Mouse (Mus musculus) neural tube, embryonic 13.5 days (tissue): ENCODE measurements around the gene Mitd1. TPM values are rescaled to one million over a fixed set of nuclear protein-coding genes. Genes with fewer than 3 reads are reported as not detected.

Experiments
- ATAC-seq: fragments of 200-750 bp; cut with Nextera tagmentation; 2 replicates; pipeline ENCODE4 v1.8.0; 2017; ENCODE audit warnings: low read depth, mild to moderate bottlenecking, moderate TSS enrichment, moderate library complexity
- H3K27ac ChIP-seq: fragments of 300-500 bp; sonication (generic); replicated peaks from 2 replicates; pipeline ENCODE4 v1.5.1; 2015; ENCODE audit warnings: moderate library complexity, mild to moderate bottlenecking, inconsistent platforms
- H3K27me3 ChIP-seq: fragments of 300-500 bp; sonication (generic); 2 replicates; pipeline ENCODE4 v1.6.1; 2015; ENCODE audit warnings: mild to moderate bottlenecking, inconsistent platforms
- H3K36me3 ChIP-seq: fragments of 300-500 bp; sonication (generic); 2 replicates; pipeline ENCODE4 v1.6.1; 2015; ENCODE audit warnings: mild to moderate bottlenecking, inconsistent platforms
- H3K4me1 ChIP-seq: fragments of 300-500 bp; sonication (generic); replicated peaks from 2 replicates; pipeline ENCODE4 v1.6.1; 2015; ENCODE audit warnings: inconsistent platforms
- H3K4me2 ChIP-seq: fragments of 300-500 bp; sonication (generic); 2 replicates; pipeline ENCODE4 v1.6.1; 2015; ENCODE audit warnings: inconsistent platforms, mild to moderate bottlenecking, moderate library complexity
- H3K4me3 ChIP-seq: fragments of 300-500 bp; sonication (generic); 2 replicates; pipeline ENCODE4 v1.5.1; 2015; ENCODE audit warnings: mild to moderate bottlenecking, inconsistent platforms
- H3K9ac ChIP-seq: fragments of 300-500 bp; sonication (generic); 2 replicates; pipeline ENCODE4 v1.6.1; 2015; ENCODE audit warnings: moderate library complexity, mild to moderate bottlenecking, inconsistent platforms
- H3K9me3 ChIP-seq: fragments of 300-500 bp; sonication (generic); 2 replicates; pipeline ENCODE4 v1.6.1; 2016; ENCODE audit warnings: inconsistent platforms
- WGBS: fragments of 180-500 bp; shearing (Covaris S2); methylation state at CpG from one replicate; pipeline ENCODE4 v1.1.7; 2015; 5-methylcytosine and 5-hydroxymethylcytosine counted together
- polyA plus RNA-seq: library from polyadenylated mRNA; unstranded; fragments of >200 nt; fragmentation: Nextera tagmentation; extraction: Ambion mirVana; gene quantifications from 2 replicates; pipeline ENCODE4 v1.2.1, GENCODE M21; 2015

The Mitd1 gene
- polyA plus RNA-seq, 1 experiment from 2014 or later: 16.0 TPM

DNA sequence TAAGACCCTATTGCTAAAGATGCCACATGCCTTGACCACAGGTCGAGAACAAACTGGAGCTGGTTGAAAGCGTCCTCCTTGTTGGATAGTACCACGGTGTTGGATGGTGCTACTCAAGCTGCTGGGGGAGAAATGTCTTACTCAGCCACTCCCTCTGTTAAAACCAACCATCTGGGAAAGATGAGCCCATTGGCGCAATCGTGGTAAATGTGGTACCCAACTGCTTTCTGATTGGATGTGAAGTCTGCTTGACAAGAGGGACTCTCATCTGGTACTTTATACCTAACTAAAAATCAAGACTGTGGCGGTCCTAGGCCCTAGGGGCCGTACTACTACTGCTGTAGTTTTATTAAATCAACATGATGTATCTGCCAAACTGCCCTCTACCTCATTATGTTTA lies 1.0 kb downstream of the Mitd1 start:
- ATAC-seq: no peak
- Histone ChIP-seq H3K27ac (no peak overlapping the region), H3K9me3 (no peaks in the 10 kb centered on the region), H3K36me3 (peaks cover 10% of the 10 kb centered on the region), H3K4me1 (peaks cover 31% of the 10 kb centered on the region), H3K4me2 (peak overlapping the region; percentile 66), H3K9ac (peak overlapping the region; percentile 67), H3K4me3 (peak overlapping the region; percentile 54), H3K27me3 (no peaks in the 10 kb centered on the region)
- 87% methylated on average over 7 of the region's 7 CpGs for WGBS

DNA sequence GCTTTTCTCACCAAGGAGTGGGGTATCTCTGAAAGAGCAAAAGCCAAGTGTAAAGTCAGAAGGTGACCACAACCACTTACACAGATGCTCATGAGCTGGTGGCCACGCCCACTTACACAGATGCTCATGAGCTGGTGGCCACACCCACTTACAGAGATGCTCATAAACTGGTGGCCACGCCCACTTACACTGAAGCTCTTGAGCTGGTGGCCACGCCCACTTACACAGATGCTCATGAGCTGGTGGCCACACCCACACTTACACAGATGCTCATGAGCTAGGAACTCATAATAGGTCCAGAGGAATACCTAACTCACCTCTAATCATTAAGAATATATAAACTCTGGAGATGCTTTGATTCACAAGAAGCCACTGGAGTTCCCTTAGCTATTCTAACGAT lies 5.8 kb downstream of the Mitd1 start:
- no peak overlapping the region for H3K4me2 ChIP-seq
- H3K4me1 ChIP-seq: peaks cover 5% of the 10 kb centered on the region
- peaks cover 43% of the 10 kb centered on the region for H3K36me3 ChIP-seq
- H3K27me3 ChIP-seq: no peaks in the 10 kb centered on the region
- H3K9ac ChIP-seq: no peak overlapping the region
- no peak for ATAC-seq
- no peak overlapping the region for H3K4me3 ChIP-seq
- H3K27ac ChIP-seq: no peak overlapping the region
- no peaks in the 10 kb centered on the region for H3K9me3 ChIP-seq
- WGBS: 81% methylated on average over 4 of the region's 4 CpGs

DNA sequence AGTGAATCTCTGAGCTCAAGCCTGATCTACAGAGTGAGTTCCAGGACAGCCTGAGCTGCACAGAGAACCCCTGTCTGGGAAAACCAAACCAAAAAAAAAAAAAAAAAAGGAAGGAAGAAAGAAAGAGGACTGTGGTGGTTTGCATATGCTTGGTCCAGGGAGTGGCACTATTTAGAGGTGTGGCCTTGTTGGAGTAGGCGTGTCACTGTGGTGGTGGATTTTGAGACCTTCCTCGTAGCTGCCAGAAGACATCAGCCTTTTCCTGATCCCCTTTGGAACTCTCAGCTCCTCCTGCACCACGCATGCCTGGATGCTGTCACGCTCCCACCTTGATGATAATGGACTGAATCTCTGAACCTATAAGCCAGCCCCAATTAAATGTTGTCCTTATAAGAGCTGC lies 6.8 kb downstream of the Mitd1 start:
- H3K9ac ChIP-seq: no peak overlapping the region
- H3K27me3 ChIP-seq: no peaks in the 10 kb centered on the region
- peaks cover 53% of the 10 kb centered on the region for H3K36me3 ChIP-seq
- no peaks in the 10 kb centered on the region for H3K9me3 ChIP-seq
- no peak overlapping the region for H3K4me3 ChIP-seq
- H3K4me2 ChIP-seq: no peak overlapping the region
- WGBS: 89% methylated on average over 4 of the region's 4 CpGs
- H3K27ac ChIP-seq: no peak overlapping the region
- no peaks in the 10 kb centered on the region for H3K4me1 ChIP-seq
- ATAC-seq: no peak

DNA sequence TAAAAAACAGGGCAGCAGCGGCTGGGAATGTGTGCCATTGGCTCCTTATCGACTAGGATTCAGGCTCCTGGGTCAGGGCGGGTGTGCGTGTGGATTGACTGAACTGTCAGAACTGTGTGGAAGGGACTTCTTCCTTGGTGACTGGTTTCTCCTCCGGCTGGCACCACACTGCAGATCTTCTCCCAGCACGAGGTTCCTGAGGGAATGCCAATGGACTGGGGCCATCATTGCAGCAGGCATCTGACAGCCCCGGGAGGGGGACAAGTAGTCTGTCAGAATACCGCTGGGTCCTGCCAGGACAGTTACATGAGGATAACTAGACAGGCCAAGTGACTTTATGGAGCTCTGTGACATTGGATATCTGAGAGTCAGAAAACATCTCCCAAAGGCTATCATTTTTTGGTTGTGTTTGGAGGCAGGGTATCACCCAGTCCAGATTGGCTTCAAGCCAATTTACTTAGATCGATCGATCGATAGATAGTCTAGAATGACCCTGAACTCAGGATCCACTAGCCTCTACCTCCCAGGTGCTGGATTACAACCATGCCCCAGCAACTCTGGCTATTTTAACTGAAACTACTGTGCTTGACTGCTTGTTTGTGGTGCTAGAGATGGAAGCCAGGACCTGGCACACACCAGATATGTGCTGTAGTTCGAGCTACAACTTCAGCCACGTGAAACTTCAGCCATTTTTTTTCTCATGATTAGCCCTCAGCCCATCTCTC lies 12.3 kb downstream of the Mitd1 start:
- H3K4me3 ChIP-seq: no peak overlapping the region
- H3K36me3 ChIP-seq: peaks cover 72% of the 10 kb centered on the region
- no peak overlapping the region for H3K9ac ChIP-seq
- H3K9me3 ChIP-seq: peaks cover 10% of the 10 kb centered on the region; the same call in 1 of the 2 replicates
- no peak overlapping the region for H3K4me2 ChIP-seq
- H3K4me1 ChIP-seq: peaks cover 5% of the 10 kb centered on the region; the same call in 1 of the 2 replicates
- 93% methylated on average over 13 of the region's 13 CpGs for WGBS
- no peak overlapping the region for H3K27ac ChIP-seq
- H3K27me3 ChIP-seq: no peaks in the 10 kb centered on the region
- ATAC-seq: no peak

DNA sequence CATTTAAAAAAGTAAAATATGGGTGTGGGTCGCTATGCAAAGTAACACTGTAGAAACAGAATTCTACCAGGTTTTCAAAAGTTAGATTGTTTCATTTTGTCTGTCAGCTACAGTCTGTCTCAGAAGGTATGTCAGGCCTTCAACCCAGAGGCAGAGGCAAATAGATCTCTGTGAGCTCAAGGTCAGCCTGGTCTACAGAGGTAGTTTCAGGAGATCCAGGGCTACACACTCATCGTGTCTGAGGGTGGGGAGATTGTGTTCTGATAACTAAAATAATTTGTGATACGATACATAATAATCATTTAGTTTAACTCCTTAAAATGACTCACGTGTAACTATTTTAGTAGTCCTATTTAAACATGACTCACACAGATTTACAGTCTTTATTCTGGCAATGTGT lies 17.1 kb downstream of the Mitd1 start:
- Histone ChIP-seq H3K36me3 (peaks cover 34% of the 10 kb centered on the region), H3K4me2 (peak overlapping the region; percentile 78), H3K9ac (no peak overlapping the region), H3K4me1 (peaks cover 15% of the 10 kb centered on the region), H3K9me3 (peaks cover 10% of the 10 kb centered on the region; the same call in 1 of the 2 replicates), H3K27ac (no peak overlapping the region), H3K4me3 (peak overlapping the region; percentile 54; the same call in 1 of the 2 replicates), H3K27me3 (peaks cover 14% of the 10 kb centered on the region)
- WGBS: 95% methylated on average over 4 of the region's 4 CpGs
- no peak for ATAC-seq

DNA sequence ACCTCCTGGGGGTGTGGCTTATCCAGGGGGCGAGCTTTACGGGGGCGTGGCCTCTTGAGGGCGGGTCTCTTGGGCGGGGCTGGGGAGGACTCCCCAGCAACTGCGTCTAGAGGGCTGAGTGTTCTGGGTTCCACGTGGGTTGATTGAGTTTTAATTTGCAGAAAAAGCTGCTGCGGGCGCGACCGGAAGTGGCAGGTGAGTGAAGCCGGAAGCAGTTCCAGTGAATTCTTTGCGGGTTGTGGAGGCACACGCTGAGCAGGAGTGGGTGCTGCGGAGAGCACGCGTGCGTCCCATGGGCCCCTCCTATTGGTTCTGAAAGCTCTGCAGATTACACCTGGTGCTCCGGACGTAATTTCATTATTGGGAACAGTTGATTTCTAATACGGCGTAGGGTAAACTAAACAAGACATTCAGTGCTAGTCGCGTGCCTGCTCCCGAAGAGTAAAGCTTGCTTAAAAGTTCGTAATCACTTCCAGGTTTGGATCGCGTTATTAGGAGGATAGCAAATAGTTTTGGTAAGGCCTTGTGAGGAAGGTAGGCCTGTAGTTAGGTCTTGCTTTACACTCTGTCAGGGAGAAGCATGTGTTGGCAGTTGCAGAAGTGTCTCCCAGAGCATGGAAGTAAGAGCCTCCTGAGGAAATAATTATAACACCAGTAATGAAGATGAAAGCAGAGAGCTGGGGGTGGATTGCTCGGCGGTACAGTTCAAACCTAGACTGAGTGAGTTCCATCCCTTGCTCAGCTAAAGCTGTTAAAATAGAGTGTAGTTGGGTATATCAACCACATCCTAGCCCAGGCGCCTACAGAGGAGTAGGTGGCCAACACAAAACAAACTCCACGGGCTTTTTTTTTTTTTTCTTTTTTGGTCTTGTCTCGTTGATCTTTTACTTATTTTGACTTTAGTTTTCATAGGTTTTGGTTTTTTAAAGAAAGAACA lies 17.8 kb downstream of the Mitd1 start:
- H3K4me2 ChIP-seq: peak overlapping the region; percentile 78
- H3K36me3 ChIP-seq: peaks cover 26% of the 10 kb centered on the region
- H3K9ac ChIP-seq: peak overlapping the region; percentile 66
- peaks cover 10% of the 10 kb centered on the region; the same call in 1 of the 2 replicates for H3K9me3 ChIP-seq
- peaks cover 14% of the 10 kb centered on the region for H3K27me3 ChIP-seq
- ATAC-seq: peak; percentile 87
- H3K4me3 ChIP-seq: peak overlapping the region; percentile 54
- 7% methylated on average over 33 of the region's 33 CpGs for WGBS
- peaks cover 15% of the 10 kb centered on the region for H3K4me1 ChIP-seq
- H3K27ac ChIP-seq: peak overlapping the region; percentile 59

DNA sequence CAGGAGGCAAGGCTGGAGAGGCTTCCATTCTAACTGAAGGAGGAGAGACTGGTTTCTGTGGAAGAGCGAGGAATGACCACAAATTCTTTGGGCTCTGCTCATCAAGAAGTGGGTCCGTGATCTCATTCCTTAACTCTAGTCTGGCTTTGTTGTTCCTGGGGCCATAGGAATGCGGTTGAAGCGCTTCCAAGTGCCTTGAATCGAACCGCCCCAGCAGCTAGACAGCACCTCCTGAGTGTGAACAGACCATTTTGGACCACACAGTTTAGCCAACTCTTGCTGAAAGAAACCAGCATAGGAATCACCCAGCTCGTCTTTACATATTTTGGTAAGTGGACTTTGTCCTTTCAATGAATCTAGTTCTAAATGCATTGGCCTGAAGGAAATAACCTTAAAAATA lies 18.5 kb downstream of the Mitd1 start, which contains the start of gene Lipt1:
Gene Lipt1 (plus strand): TSS at position 35 of the 400 bp plus-strand sequence.
- H3K27ac ChIP-seq: peak within 1 kb of the TSS; percentile 59
- H3K9me3 ChIP-seq: peaks cover 10% of the 10 kb centered on the region; the same call in 1 of the 2 replicates
- peaks cover 15% of the 10 kb centered on the region for H3K4me1 ChIP-seq
- peaks cover 14% of the 10 kb centered on the region for H3K27me3 ChIP-seq
- peak within 1 kb of the TSS; percentile 54 for H3K4me3 ChIP-seq
- peak within 1 kb of the TSS; percentile 78 for H3K4me2 ChIP-seq
- H3K9ac ChIP-seq: peak within 1 kb of the TSS; percentile 66
- peak; percentile 46 for ATAC-seq
- 10% methylated on average over 7 of the region's 7 CpGs for WGBS
- H3K36me3 ChIP-seq: peaks cover 19% of the 10 kb centered on the region

DNA sequence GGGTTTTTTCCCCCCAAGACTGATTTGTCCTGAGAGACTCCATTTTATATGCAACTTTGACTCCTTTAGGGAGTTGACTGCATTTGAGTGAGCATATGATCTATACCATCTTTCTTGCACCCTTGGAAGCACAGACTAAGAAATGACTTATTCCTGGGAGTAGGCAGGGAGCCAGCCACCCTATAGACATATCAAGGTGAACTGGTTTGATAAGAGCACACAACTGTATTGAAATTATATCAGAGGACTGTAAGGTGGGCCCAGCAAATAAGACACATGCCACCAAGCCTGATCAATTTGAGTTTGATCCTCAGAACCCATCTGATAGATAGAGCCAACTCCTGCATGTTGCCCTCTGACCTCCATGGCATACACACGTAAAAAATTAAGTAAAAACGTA lies 20.8 kb downstream of the Mitd1 start:
- H3K4me3 ChIP-seq: no peak overlapping the region
- H3K9ac ChIP-seq: no peak overlapping the region
- H3K4me1 ChIP-seq: peaks cover 22% of the 10 kb centered on the region
- no peak for ATAC-seq
- no peak overlapping the region for H3K27ac ChIP-seq
- H3K9me3 ChIP-seq: no peaks in the 10 kb centered on the region
- H3K36me3 ChIP-seq: no peaks in the 10 kb centered on the region
- no peak overlapping the region for H3K4me2 ChIP-seq
- WGBS: 58% methylated on average over 2 of the region's 2 CpGs
- H3K27me3 ChIP-seq: peaks cover 14% of the 10 kb centered on the region

DNA sequence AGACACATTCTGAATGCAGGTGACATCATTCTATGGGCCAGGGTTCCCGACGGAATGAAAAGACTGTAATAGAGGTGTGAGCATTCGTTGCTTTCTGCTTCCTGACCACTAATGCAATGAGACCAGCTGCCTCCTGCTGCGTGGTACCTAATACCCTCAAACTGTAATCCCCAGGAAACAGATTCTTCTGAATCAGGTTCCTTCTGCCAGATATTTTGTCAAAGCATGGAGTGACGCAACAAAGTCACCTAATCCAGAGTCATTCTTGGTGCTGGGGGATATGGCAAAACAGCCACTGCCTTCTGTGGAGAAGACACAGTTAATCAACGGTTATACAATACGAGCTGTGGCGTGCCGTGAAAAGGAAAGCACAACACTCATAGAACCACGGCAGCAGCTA lies 21.6 kb downstream of the Mitd1 start:
- no peak overlapping the region for H3K4me3 ChIP-seq
- no peak for ATAC-seq
- no peaks in the 10 kb centered on the region for H3K36me3 ChIP-seq
- H3K27me3 ChIP-seq: peaks cover 14% of the 10 kb centered on the region
- 58% methylated on average over 10 of the region's 10 CpGs for WGBS
- no peaks in the 10 kb centered on the region for H3K9me3 ChIP-seq
- H3K4me2 ChIP-seq: no peak overlapping the region
- H3K9ac ChIP-seq: no peak overlapping the region
- no peak overlapping the region for H3K27ac ChIP-seq
- peaks cover 22% of the 10 kb centered on the region for H3K4me1 ChIP-seq

DNA sequence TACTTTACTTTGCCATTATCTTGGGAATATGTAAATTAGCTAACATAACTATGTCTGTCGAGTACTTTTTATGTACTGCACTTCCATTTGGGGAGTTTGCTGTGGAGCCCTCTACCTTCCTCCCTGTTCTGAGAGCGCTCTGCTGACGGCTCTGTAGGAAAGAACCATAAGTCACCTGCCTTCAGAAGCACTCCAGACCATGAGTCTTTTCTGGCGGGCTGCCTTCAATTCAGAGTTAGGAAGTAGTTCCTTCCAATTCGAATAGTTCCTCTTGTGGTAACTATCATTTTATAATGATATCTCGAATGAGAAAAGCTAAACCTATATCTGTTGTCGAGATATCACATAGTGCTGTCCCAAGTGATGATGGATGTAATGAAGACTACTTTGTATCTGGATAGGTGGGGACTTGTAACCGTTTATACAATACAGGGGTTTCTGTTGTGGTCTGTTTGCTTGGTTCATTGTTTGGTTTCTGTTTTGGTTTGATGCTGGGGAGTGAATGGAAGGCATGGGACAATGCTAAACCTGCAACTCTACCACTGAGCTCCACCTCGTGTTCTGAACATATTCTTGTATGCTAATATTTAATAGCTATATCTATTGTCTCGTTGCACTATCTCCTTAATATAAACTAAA lies 22.4 kb downstream of the Mitd1 start:
- ATAC-seq: no peak
- peaks cover 14% of the 10 kb centered on the region for H3K27me3 ChIP-seq
- H3K4me2 ChIP-seq: no peak overlapping the region
- H3K4me3 ChIP-seq: no peak overlapping the region
- WGBS: 74% methylated on average over 10 of the region's 10 CpGs
- H3K9me3 ChIP-seq: no peaks in the 10 kb centered on the region
- H3K9ac ChIP-seq: no peak overlapping the region
- H3K36me3 ChIP-seq: no peaks in the 10 kb centered on the region
- H3K27ac ChIP-seq: no peak overlapping the region
- peaks cover 21% of the 10 kb centered on the region for H3K4me1 ChIP-seq

DNA sequence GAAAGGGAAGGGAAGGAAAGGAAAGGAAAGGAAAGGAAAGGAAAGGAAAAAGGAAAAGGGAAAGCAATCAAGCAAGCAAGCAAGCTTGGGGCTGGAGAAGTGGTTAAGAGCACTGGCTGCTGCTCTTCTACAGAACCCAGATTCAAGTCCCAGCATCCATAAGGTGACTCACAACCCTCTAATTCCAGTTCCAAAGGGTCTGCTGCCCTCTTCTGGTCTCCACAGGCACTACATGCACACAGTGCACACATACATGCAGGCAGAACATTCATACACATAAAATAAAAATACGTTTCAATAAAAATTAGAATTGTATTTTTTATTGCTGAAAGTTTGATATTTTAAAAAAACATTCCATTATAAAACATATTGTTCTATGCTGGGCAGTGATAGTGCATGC lies 23.2 kb downstream of the Mitd1 start:
- no peaks in the 10 kb centered on the region for H3K36me3 ChIP-seq
- H3K4me3 ChIP-seq: no peak overlapping the region
- H3K9me3 ChIP-seq: no peaks in the 10 kb centered on the region
- H3K27me3 ChIP-seq: peaks cover 14% of the 10 kb centered on the region
- no peak overlapping the region for H3K9ac ChIP-seq
- ATAC-seq: no peak
- 68% methylated on average over 1 of the region's 1 CpGs for WGBS
- H3K27ac ChIP-seq: no peak overlapping the region
- H3K4me1 ChIP-seq: peaks cover 19% of the 10 kb centered on the region
- no peak overlapping the region for H3K4me2 ChIP-seq

DNA sequence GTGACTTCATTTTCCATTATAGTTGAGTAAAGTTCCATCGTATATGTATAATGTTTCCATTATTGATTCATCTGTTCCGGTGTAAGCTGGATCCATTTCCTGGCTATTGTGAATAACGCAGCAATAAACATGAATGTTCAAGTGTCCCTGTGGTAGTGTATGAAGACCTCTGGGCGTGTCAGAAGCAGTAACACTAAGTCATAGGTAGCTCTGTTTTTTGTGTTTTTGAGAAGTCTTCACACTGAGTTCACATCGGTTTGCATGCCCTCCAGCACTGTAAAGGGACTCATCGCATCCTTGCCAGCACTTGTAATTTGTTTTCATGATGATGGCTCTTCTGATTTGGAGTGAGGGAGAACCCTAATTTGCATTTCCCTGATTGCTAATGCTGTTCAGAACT lies 23.9 kb downstream of the Mitd1 start, which contains the start of gene Tsga10:
Gene Tsga10 (minus strand): TSS at position 144 of the 400 bp plus-strand sequence.
- ATAC-seq: no peak
- 79% methylated on average over 6 of the region's 6 CpGs for WGBS
- Histone ChIP-seq H3K36me3 (no peaks in the 10 kb centered on the region), H3K27ac (peak within 1 kb of the TSS; percentile 92), H3K4me1 (peaks cover 15% of the 10 kb centered on the region), H3K4me3 (peak within 1 kb of the TSS; percentile 68), H3K27me3 (peaks cover 14% of the 10 kb centered on the region), H3K9ac (peak within 1 kb of the TSS; percentile 72), H3K4me2 (peak within 1 kb of the TSS; percentile 57), H3K9me3 (no peaks in the 10 kb centered on the region)
